Mouse (Mus musculus): Measurements from ENCODE around the gene D1Pas1. TPM values are rescaled to one million over a fixed set of nuclear protein-coding genes. Genes with fewer than 3 reads are reported as not detected.

The D1Pas1 gene
- total RNA-seq, 2 experiments from 2014 or later: not detected

GRCm38 (mm10) chr1:186986506-186986905, 19.3 kb downstream of the D1Pas1 start:
- DNase-seq: no peak

GRCm38 (mm10) chr1:186988281-186988682, 21.1 kb downstream of the D1Pas1 start:
- DNase-seq: no peak

GRCm38 (mm10) chr1:186988822-186989221, 21.6 kb downstream of the D1Pas1 start:
- no peak for DNase-seq

GRCm38 (mm10) chr1:186991473-186991872, 24.3 kb downstream of the D1Pas1 start:
- peak in 1 of 2 experiments; percentile 35 for DNase-seq

GRCm38 (mm10) chr1:186992113-186992512, 24.9 kb downstream of the D1Pas1 start:
- DNase-seq: no peak

GRCm38 (mm10) chr1:186997596-186998304, 30.5 kb downstream of the D1Pas1 start:
- no peak for DNase-seq

- no peak for DNase-seq
Observed at GRCm38 (mm10) chr1:187003441-187003861, 36.2 kb downstream of the D1Pas1 start.

- no peak for DNase-seq
Observed at GRCm38 (mm10) chr1:187004306-187004705, 37.1 kb downstream of the D1Pas1 start.

GRCm38 (mm10) chr1:187006227-187006925, 39.2 kb downstream of the D1Pas1 start:
- DNase-seq: no peak

- no peak for DNase-seq
Observed at GRCm38 (mm10) chr1:187008236-187008635, 41.0 kb downstream of the D1Pas1 start.

GRCm38 (mm10) chr1:187010071-187010470, 42.9 kb downstream of the D1Pas1 start:
- no peak for DNase-seq

GRCm38 (mm10) chr1:187011601-187012000, 44.4 kb downstream of the D1Pas1 start:
- DNase-seq: no peak

- no peak for DNase-seq
Observed at GRCm38 (mm10) chr1:187014141-187014540, 46.9 kb downstream of the D1Pas1 start.

GRCm38 (mm10) chr1:187015673-187016072, 48.5 kb downstream of the D1Pas1 start:
- DNase-seq: no peak

- DNase-seq: no peak
Observed at GRCm38 (mm10) chr1:187016116-187016515, 48.9 kb downstream of the D1Pas1 start.

- peak; percentile 76 to 78 for DNase-seq
Observed at GRCm38 (mm10) chr1:187020011-187020410, 52.8 kb downstream of the D1Pas1 start.

Other genes starting within 250 kb of the D1Pas1 start
- 10 to 100 TPM; 24.0 to 28.2 TPM for gene Rrp15, start 218.1 kb upstream of the D1Pas1 start, total RNA-seq (2021)
- gene Spata17, start 248.0 kb downstream of the D1Pas1 start, total RNA-seq (2021): under 1 TPM; 0.60 to 0.82 TPM
- 10 to 100 TPM; 22.9 to 26.3 TPM for gene Gpatch2, start 248.1 kb downstream of the D1Pas1 start, total RNA-seq (2021)

Measured in adrenal gland, postnatal 36 days (tissue).